Mouse (Mus musculus) CH12.LX (cell line): ENCODE measurements around the gene Morn2. TPM values are rescaled to one million over a fixed set of nuclear protein-coding genes. Genes with fewer than 3 reads are reported as not detected.

ENCODE experiments used
- DNase-seq: peaks from one replicate; pipeline ENCODE4 v3.0.0-alpha.2; 2013; ENCODE audit errors: extremely low read depth
- H3K27ac ChIP-seq: 2 replicates; pipeline ENCODE4 v1.5.1; 2012; ENCODE audit warnings: low read depth, mild to moderate bottlenecking, control low read depth, moderate library complexity; ENCODE audit not compliant: insufficient read depth
- H3K27me3 ChIP-seq: replicated peaks from 2 replicates; pipeline ENCODE3; 2012; ENCODE audit warnings: inconsistent platforms
- H3K36me3 ChIP-seq, 2 experiments: replicated peaks in 1 of 2; 2 replicates each; pipeline versions ENCODE3 to v1.6.1; 2012; ENCODE audit warnings: inconsistent platforms in 1 of 2, low read length in 1 of 2, mild to moderate bottlenecking in 1 of 2, mixed read lengths in 1 of 2, moderate library complexity in 1 of 2; ENCODE audit not compliant: control insufficient read depth in 1 of 2, insufficient read depth in 1 of 2
- H3K4me1 ChIP-seq, 2 experiments: 2 replicates each; pipeline ENCODE4 v1.6.1; 2012; ENCODE audit warnings: inconsistent platforms in 1 of 2, moderate library complexity in 1 of 2; ENCODE audit not compliant: insufficient read depth in 2 of 2, control insufficient read depth in 1 of 2
- H3K4me2 ChIP-seq: 2 replicates; pipeline ENCODE4 v1.6.1; 2012; ENCODE audit warnings: low read depth, mild to moderate bottlenecking, control low read depth; ENCODE audit not compliant: poor library complexity, insufficient read depth, severe bottlenecking
- H3K4me3 ChIP-seq, 3 experiments: fragments of 150-350 bp in 1 of 3; sonication (generic) in 1 of 3; replicated peaks in 1 of 3; 2 replicates each; pipeline versions ENCODE3 to v1.5.1; 2011 to 2012; ENCODE audit warnings: low read depth in 2 of 3, low read length in 2 of 3, mild to moderate bottlenecking in 2 of 3, moderate library complexity in 2 of 3, control low read depth in 1 of 3, improper control_type of control experiment in 1 of 3, inconsistent platforms in 1 of 3, mixed read lengths in 1 of 3; ENCODE audit not compliant: poor library complexity in 1 of 3
- H3K79me2 ChIP-seq: replicated peaks from 2 replicates; pipeline ENCODE4 v1.6.1; 2012; ENCODE audit warnings: mild to moderate bottlenecking, moderate library complexity; ENCODE audit not compliant: control insufficient read depth, poor library complexity, insufficient read depth, severe bottlenecking; ENCODE audit errors: extremely low read depth
- H3K9ac ChIP-seq: 2 replicates; pipeline ENCODE4 v1.6.1; 2012; ENCODE audit warnings: low read depth, mild to moderate bottlenecking, control low read depth, moderate library complexity; ENCODE audit not compliant: insufficient read depth
- H3K9me3 ChIP-seq: replicated peaks from 2 replicates; pipeline ENCODE3; 2012; ENCODE audit warnings: low read length, inconsistent platforms, mixed read lengths
- BHLHE40 ChIP-seq: IDR thresholded peaks from 2 replicates; pipeline ENCODE4 v1.6.1; 2011; ENCODE audit warnings: mild to moderate bottlenecking, low read depth, low read length, improper control_type of control experiment
- CHD2 ChIP-seq: IDR thresholded peaks from 2 replicates; pipeline ENCODE4 v1.6.1; 2011; ENCODE audit warnings: low read length, improper control_type of control experiment
- CTCF ChIP-seq, 2 experiments: IDR thresholded peaks in 1 of 2; conservative IDR thresholded peaks in 1 of 2; 2 replicates each; pipeline ENCODE4 v1.5.1; 2011 to 2012; ENCODE audit warnings: low read depth in 2 of 2, low read length in 2 of 2, improper control_type of control experiment in 1 of 2, inconsistent platforms in 1 of 2, mild to moderate bottlenecking in 1 of 2, moderate library complexity in 1 of 2
- ELF1 ChIP-seq: IDR thresholded peaks from 2 replicates; pipeline ENCODE4 v1.6.1; 2014; ENCODE audit warnings: low read depth, mild to moderate bottlenecking, inconsistent platforms, low read length, improper control_type of control experiment
- EP300 ChIP-seq: IDR thresholded peaks from 2 replicates; pipeline ENCODE4 v1.6.1; 2011; ENCODE audit warnings: low read length, improper control_type of control experiment
- GABPA ChIP-seq: IDR thresholded peaks from 2 replicates; pipeline ENCODE4 v1.6.1; 2012; ENCODE audit warnings: low read depth, low read length, improper control_type of control experiment, inconsistent platforms; ENCODE audit not compliant: insufficient replicate concordance
- HCFC1 ChIP-seq: IDR thresholded peaks from 2 replicates; pipeline ENCODE4 v1.6.1; 2012; ENCODE audit warnings: low read depth, mild to moderate bottlenecking, inconsistent platforms, low read length, improper control_type of control experiment
- IRF4 ChIP-seq: IDR thresholded peaks from 2 replicates; pipeline ENCODE4 v1.6.1; 2014; ENCODE audit warnings: low read depth, mild to moderate bottlenecking, inconsistent platforms, low read length, improper control_type of control experiment
- KAT2A ChIP-seq: IDR thresholded peaks from 2 replicates; pipeline ENCODE4 v1.6.1; 2012; ENCODE audit warnings: low read length, improper control_type of control experiment, inconsistent platforms; ENCODE audit not compliant: insufficient replicate concordance
- MAX ChIP-seq: IDR thresholded peaks from 2 replicates; pipeline ENCODE4 v1.6.1; 2011; ENCODE audit warnings: low read length, improper control_type of control experiment
- MAZ ChIP-seq: IDR thresholded peaks from 2 replicates; pipeline ENCODE4 v1.6.1; 2012; ENCODE audit warnings: low read depth, mild to moderate bottlenecking, inconsistent platforms, low read length, improper control_type of control experiment, moderate library complexity
- MEF2A ChIP-seq: IDR thresholded peaks from 2 replicates; pipeline ENCODE4 v1.6.1; 2014; ENCODE audit warnings: low read depth, mild to moderate bottlenecking, inconsistent platforms, low read length, improper control_type of control experiment, borderline replicate concordance
- MXI1 ChIP-seq: IDR thresholded peaks from 2 replicates; pipeline ENCODE4 v1.6.1; 2011; ENCODE audit warnings: mild to moderate bottlenecking, low read depth, low read length, improper control_type of control experiment
- NELFE ChIP-seq: IDR thresholded peaks from 2 replicates; pipeline ENCODE4 v1.6.1; 2011; ENCODE audit warnings: low read depth, low read length, improper control_type of control experiment
- NRF1 ChIP-seq: IDR thresholded peaks from 2 replicates; pipeline ENCODE4 v1.6.1; 2014; ENCODE audit warnings: low read depth, mild to moderate bottlenecking, inconsistent platforms, low read length, improper control_type of control experiment, moderate library complexity
- POLR2A ChIP-seq: IDR thresholded peaks from 2 replicates; pipeline ENCODE4 v1.6.1; 2011; ENCODE audit warnings: low read depth, mild to moderate bottlenecking, improper control_type of control experiment, low read length
- POLR2AphosphoS2 ChIP-seq: IDR thresholded peaks from 2 replicates; pipeline ENCODE4 v1.6.1; 2011; ENCODE audit warnings: low read depth, low read length, improper control_type of control experiment
- SIN3A ChIP-seq: IDR thresholded peaks from 2 replicates; pipeline ENCODE4 v1.6.1; 2012; ENCODE audit warnings: low read length, improper control_type of control experiment, inconsistent platforms
- SMC3 ChIP-seq: IDR thresholded peaks from 2 replicates; pipeline ENCODE4 v1.6.1; 2011; ENCODE audit warnings: low read depth, low read length, improper control_type of control experiment
- TCF12 ChIP-seq: IDR thresholded peaks from 2 replicates; pipeline ENCODE4 v1.6.1; 2014; ENCODE audit warnings: low read depth, mild to moderate bottlenecking, inconsistent platforms, low read length, improper control_type of control experiment
- UBTF ChIP-seq: IDR thresholded peaks from 2 replicates; pipeline ENCODE4 v1.6.1; 2012; ENCODE audit warnings: low read depth, mild to moderate bottlenecking, inconsistent platforms, low read length, improper control_type of control experiment, moderate library complexity
- USF1 ChIP-seq: IDR thresholded peaks from 2 replicates; pipeline ENCODE4 v1.6.1; 2014; ENCODE audit warnings: low read depth, mild to moderate bottlenecking, inconsistent platforms, low read length, improper control_type of control experiment
- USF2 ChIP-seq: conservative IDR thresholded peaks from 2 replicates; pipeline ENCODE4 v1.6.1; 2011; ENCODE audit warnings: low read depth, low read length, improper control_type of control experiment
- ZKSCAN1 ChIP-seq: IDR thresholded peaks from 2 replicates; pipeline ENCODE4 v1.6.1; 2012; ENCODE audit warnings: low read depth, inconsistent platforms, low read length, improper control_type of control experiment, borderline replicate concordance
- ZMIZ1 ChIP-seq: IDR thresholded peaks from 2 replicates; pipeline ENCODE4 v1.6.1; 2012; ENCODE audit warnings: low read depth, mild to moderate bottlenecking, inconsistent platforms, low read length, improper control_type of control experiment
- ZNF384 ChIP-seq: IDR thresholded peaks from 2 replicates; pipeline ENCODE4 v1.6.1; 2012; ENCODE audit warnings: low read depth, low read length, improper control_type of control experiment, inconsistent platforms
- dilution Hi-C: fragments of 300-500 bp; cut with MboI; formaldehyde crosslinking; loops from 2 replicates; pipeline ENCODE4 v1.14.3; 2020; ENCODE audit warnings: low sequenced_read_pairs; ENCODE audit not compliant: extremely low pct_unique_long_range_greater_than_20kb, extremely low pct_ligation_motif_present
- in situ Hi-C: fragments of 300-500 bp; cut with MboI; formaldehyde crosslinking; loops from 3 replicates; pipeline ENCODE4 v1.14.3; 2019; ENCODE audit warnings: low sequenced_read_pairs, low pct_ligation_motif_present, low pct_unique_long_range_greater_than_20kb, mixed read lengths
- polyA plus RNA-seq: library from polyadenylated mRNA; unstranded; fragments of >175 nt; gene quantifications from 2 replicates; pipeline ENCODE4 v1.2.1, GENCODE M21; 2012; ENCODE audit warnings: low read depth; ENCODE audit not compliant: insufficient read length
- total RNA-seq, 2 experiments: library from RNA; depleted of rRNA; stranded (reverse); fragments of 300-350 nt in 1 of 2; fragments of >200 nt in 1 of 2; gene quantifications; 2 replicates each; pipeline ENCODE4 v1.2.3; 2012 to 2014

The Morn2 gene
- total RNA-seq (2012; rRNA removed) = 18.3 and 18.4 TPM in 2 replicates
- total RNA-seq (2014; rRNA removed) = 13.9 and 14.5 TPM in 2 replicates
- polyA plus RNA-seq = 17.2 and 18.1 TPM in 2 replicates

- Histone ChIP-seq H3K9ac (peak within 1 kb of the TSS; percentile 79), H3K4me2 (peak within 1 kb of the TSS; percentile 98)
- in situ Hi-C loops = loop anchor here (25.0 kb wide), 1 partner anchor 272 kb away; no protein-coding TSS in a partner anchor
These were observed at the start of gene Morn2, which contains the start of gene Dhx57 for GRCm38 (mm10) chr17:80290074-80290657. Gene Morn2 (plus strand): TSS chr17:80290203. Gene Dhx57 (minus strand): TSS chr17:80290476.

GRCm38 (mm10) chr17:80241594-80241993 is 48.4 kb upstream of the Morn2 start:
- Histone ChIP-seq H3K9me3 (no peaks in the 10 kb centered on the region), H3K27me3 (no peaks in the 10 kb centered on the region), H3K27ac (no peak overlapping the region), H3K79me2 (no peaks in the 10 kb centered on the region), H3K4me1 (peaks cover 0 to 31% of the 10 kb centered on the region in 2 experiments; a peak in 2 of 4 replicates), H3K36me3 (peaks cover 70 to 83% of the 10 kb centered on the region in 2 experiments), H3K9ac (no peak overlapping the region), H3K4me3 (no peak overlapping the region), H3K4me2 (no peak overlapping the region)
- DNase-seq = no peak
- in situ Hi-C loops = no loop called here
- dilution Hi-C loops = no loop called here
- no peak for TF ChIP-seq HCFC1
- TF ChIP-seq MAX = no peak
- no peak for TF ChIP-seq ZKSCAN1
- TF ChIP-seq USF1 = no peak
- no peak for TF ChIP-seq SMC3
- TF ChIP-seq TCF12 = no peak
- TF ChIP-seq POLR2A = no peak
- no peak for TF ChIP-seq CTCF (conservative IDR thresholded peaks at IDR 0.05 in 1 of 2, IDR thresholded peaks at IDR 0.05 in 1 of 2; ENCODE audit: low read depth in 2 of 2, low read length in 2 of 2)
- TF ChIP-seq MEF2A = no peak
- TF ChIP-seq USF2 = no peak
- no peak for TF ChIP-seq BHLHE40
- TF ChIP-seq IRF4 = no peak
- no peak for TF ChIP-seq MXI1
- TF ChIP-seq CHD2 = no peak
- no peak for TF ChIP-seq SIN3A
- TF ChIP-seq EP300 = no peak
- no peak for TF ChIP-seq ZMIZ1
- no peak for TF ChIP-seq POLR2AphosphoS2

More at GRCm38 (mm10) chr17:80290074-80290657, at the start of gene Morn2, which contains the start of gene Dhx57:
- Histone ChIP-seq H3K4me1 (peaks cover 3 to 6% of the 10 kb centered on the region in 2 experiments; a peak in 3 of 4 replicates), H3K79me2 (peaks cover 19% of the 10 kb centered on the region), H3K27me3 (no peaks in the 10 kb centered on the region), H3K27ac (peak within 1 kb of the TSS; percentile 84)
- peak; percentile 96 for DNase-seq
- TF ChIP-seq ZMIZ1 (peak; percentile 66; the same call in 1 of the 2 replicates), BHLHE40 (no peak), SIN3A (peak; percentile 98), MAZ (peak; percentile 71; the same call in 1 of the 2 replicates), SMC3 (no peak), POLR2A (peak; percentile 56; the same call in 1 of the 2 replicates), TCF12 (peak; percentile 75), MEF2A (peak; percentile 33; the same call in 1 of the 2 replicates), MXI1 (peak; percentile 97), ZNF384 (no peak), NRF1 (peak; percentile 8; the same call in 1 of the 2 replicates), CTCF (conservative IDR thresholded peaks at IDR 0.05 in 1 of 2, IDR thresholded peaks at IDR 0.05 in 1 of 2; ENCODE audit: low read depth in 2 of 2, low read length in 2 of 2) (no peak), EP300 (no peak), CHD2 (peak; percentile 98), KAT2A (peak; percentile 84; the same call in 1 of the 2 replicates), GABPA (no peak; the same call in 1 of the 2 replicates), UBTF (0 out of 2 replicates have a peak, but pooled peaks have one; percentile 31), HCFC1 (peak; percentile 89), NELFE (peak; percentile 64), ELF1 (peak; percentile 80), IRF4 (no peak)
- TF ChIP-seq, all 38 proteins: peak for 14
- Histone ChIP-seq H3K9me3 (no peaks in the 10 kb centered on the region), H3K4me3 (peak within 1 kb of the TSS; percentile 91 to 94 (median 92)), H3K36me3 (no peaks in the 10 kb centered on the region)
- dilution Hi-C loops = no loop called here
